Mouse (Mus musculus): Measurements from ENCODE around the gene Hnrnpf. TPM values are rescaled to one million over a fixed set of nuclear protein-coding genes. Genes with fewer than 3 reads are reported as not detected.
"Not testable (repeated sequence)": the region's sequence is repeated elsewhere in the genome, so short reads cannot be mapped to it uniquely, and the experiment has no call there.

Hnrnpf gene
- polyA plus RNA-seq (2015; fragmentation: Nextera tagmentation; extraction: Ambion mirVana), result 748 and 781 TPM in 2 replicates

DNA sequence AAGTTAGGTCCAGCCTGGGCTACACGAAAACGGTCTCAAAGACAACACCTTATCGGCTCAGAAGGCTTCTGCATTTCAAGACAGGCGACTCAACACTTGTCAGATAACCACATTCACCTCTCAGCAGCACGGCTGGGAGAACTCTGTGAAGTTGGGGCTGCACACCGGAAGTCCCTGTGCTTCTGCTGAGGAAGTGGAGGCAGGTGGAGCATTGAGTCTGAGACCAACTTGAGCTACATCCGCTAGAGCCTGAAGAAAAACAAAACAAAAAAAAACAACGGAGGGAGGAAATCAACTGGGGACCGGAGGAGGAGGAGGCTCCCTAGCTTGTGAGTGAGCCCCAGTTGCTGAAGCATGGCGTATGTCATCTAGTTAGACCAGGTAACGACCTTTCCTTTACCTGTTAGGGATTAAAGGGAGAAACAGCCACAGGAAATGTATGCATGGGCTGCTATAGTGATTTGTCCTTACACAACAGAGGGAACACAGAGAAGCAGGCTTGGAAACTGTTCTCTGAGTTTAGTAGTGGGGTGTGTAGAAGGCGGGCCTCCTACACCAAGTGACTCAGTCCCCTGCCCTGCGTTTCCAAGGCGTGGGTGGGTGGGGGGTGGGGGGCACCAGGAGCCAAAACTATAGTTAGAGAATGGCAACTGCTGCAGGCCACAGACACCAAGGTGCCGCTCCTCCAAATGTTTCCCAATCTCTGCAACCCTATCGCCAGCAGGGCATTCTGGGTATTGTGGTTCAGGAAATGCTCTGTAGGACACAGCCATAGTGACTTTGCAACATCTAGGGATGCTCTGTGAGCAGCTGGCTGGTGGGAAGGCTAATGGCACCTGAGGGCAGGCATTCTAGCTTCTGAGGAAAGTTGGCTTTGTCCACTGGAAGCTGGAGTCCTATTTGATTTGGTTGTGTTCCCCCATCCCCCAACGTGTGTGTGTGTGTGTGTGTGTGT is at the start of gene Hnrnpf:
Gene Hnrnpf, plus strand, starts transcription at position 199 of the 955 bp plus-strand sequence.
- Histone ChIP-seq H3K9ac (no peak within 1 kb of the TSS), H3K4me2 (no peak within 1 kb of the TSS), H3K27ac (peak within 1 kb of the TSS; percentile 27; the same call in 1 of the 2 replicates), H3K4me3 (replicated peaks) (no peak within 1 kb of the TSS), H3K4me1 (peaks cover 10% of the 10 kb centered on the region), H3K36me3 (no peaks in the 10 kb centered on the region), H3K9me3 (replicated peaks) (no peaks in the 10 kb centered on the region), H3K27me3 (no peaks in the 10 kb centered on the region)
- no peak for ATAC-seq (replicated peaks; ENCODE audit: low FRiP score)
- 65% methylated on average over 17 of the region's 17 CpGs for WGBS

DNA sequence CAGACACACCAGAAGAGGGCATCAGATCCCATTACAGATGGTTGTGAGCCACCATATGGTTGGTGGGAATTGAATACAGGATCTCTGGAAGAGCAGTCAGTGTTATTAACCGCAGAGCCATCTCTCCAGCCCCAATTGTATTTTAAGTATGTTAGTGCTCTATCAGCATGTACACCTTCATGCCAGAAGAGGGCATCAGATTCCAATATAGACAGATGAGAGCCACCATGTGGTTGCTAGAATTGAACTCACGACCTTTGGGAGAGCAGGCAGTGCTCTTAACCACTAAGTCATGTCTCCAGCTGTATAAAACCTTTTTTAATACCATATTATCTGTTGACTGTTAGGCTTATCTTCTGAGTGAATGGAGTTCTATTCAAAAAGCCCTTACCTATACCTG is 48.4 kb upstream of the Hnrnpf start:
- Histone ChIP-seq H3K27ac (no peak overlapping the region), H3K36me3 (peaks cover 31% of the 10 kb centered on the region), H3K9me3 (replicated peaks) (no peaks in the 10 kb centered on the region), H3K4me3 (replicated peaks) (no peak overlapping the region), H3K4me2 (no peak overlapping the region), H3K27me3 (no peaks in the 10 kb centered on the region), H3K9ac (no peak overlapping the region), H3K4me1 (no peaks in the 10 kb centered on the region)
- ATAC-seq (replicated peaks; ENCODE audit: low FRiP score), result no peak
- 64% methylated on average over 2 of the region's 2 CpGs for WGBS

DNA sequence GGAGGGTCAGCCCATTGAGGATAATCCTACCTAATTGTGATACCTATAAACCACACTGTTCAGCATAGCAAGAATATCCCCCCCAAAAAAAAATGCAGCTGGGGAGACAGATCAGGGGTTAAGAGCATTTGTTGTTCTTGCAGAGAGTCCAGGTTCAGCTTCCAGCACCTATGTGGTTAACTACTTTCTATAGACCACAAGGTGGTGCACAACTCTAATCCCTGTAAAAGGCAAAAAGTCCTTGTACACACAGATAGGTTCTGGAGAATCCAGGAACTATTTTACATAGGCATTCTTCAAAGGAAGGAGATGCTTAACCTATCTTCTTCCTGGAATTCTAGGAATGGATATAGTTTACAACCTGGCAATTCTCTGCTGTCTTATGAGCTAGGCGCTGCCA is 42.1 kb upstream of the Hnrnpf start:
- Histone ChIP-seq H3K9me3 (replicated peaks) (no peaks in the 10 kb centered on the region), H3K27me3 (no peaks in the 10 kb centered on the region), H3K4me3 (replicated peaks) (no peak overlapping the region), H3K27ac (no peak overlapping the region), H3K4me1 (no peaks in the 10 kb centered on the region), H3K9ac (no peak overlapping the region), H3K4me2 (no peak overlapping the region), H3K36me3 (no peaks in the 10 kb centered on the region)
- WGBS, result 82% methylated on average over 1 of the region's 1 CpGs
- no peak for ATAC-seq (replicated peaks; ENCODE audit: low FRiP score)

DNA sequence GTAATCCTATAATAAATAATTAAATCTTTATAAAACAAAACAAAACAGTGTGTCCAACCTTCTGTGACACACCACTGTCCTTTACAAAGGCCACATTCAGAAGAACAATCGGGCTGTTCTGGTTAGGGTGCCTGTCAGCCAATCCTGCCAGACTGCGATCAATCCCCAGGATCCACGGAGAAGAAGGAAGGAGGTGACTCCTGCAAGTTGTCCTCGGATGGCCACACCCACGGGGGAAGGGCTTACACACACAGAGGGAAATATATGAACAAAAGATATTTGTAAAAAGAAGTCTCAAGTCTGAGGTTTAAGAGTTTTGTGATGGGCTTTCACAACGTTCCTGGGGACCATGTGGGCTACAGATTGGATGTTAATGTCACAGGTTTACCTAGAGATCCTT is 38.3 kb upstream of the Hnrnpf start, which contains the start of gene Zfp239:
Gene Zfp239, plus strand, starts transcription at position 253 of the 400 bp plus-strand sequence.
- Histone ChIP-seq H3K9me3 (replicated peaks) (no peaks in the 10 kb centered on the region), H3K9ac (peak within 1 kb of the TSS; percentile 65), H3K4me1 (peaks cover 5% of the 10 kb centered on the region), H3K4me3 (replicated peaks) (peak within 1 kb of the TSS; percentile 73), H3K36me3 (no peaks in the 10 kb centered on the region), H3K4me2 (peak within 1 kb of the TSS; percentile 97), H3K27ac (no peak within 1 kb of the TSS), H3K27me3 (no peaks in the 10 kb centered on the region)
- ATAC-seq (replicated peaks; ENCODE audit: low FRiP score), result no peak
- 68% methylated on average over 6 of the region's 6 CpGs for WGBS

DNA sequence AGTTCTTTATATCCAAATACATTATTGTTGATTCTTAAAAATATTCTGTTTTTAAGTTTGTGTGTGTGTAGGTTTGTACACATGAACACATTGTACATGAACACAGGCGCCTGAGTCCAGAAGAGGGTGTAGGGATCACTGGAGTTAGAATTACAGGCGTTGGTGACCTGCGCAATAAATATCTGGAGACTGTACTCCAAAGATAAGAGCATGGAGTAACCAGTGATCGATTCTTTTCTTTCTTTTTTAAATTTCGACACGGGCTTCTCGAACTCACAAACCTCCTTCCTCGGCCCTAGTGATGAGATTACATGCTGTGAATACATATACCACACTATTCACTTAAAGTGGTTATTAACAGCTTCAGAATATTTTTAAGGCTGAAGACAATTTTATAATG is 37.7 kb upstream of the Hnrnpf start:
- Histone ChIP-seq H3K36me3 (no peaks in the 10 kb centered on the region), H3K9ac (no peak overlapping the region), H3K4me1 (peaks cover 5% of the 10 kb centered on the region), H3K4me2 (peak overlapping the region; percentile 97), H3K27me3 (no peaks in the 10 kb centered on the region), H3K9me3 (replicated peaks) (no peaks in the 10 kb centered on the region), H3K27ac (no peak overlapping the region), H3K4me3 (replicated peaks) (peak overlapping the region; percentile 73)
- WGBS, result 75% methylated on average over 8 of the region's 8 CpGs
- ATAC-seq (replicated peaks; ENCODE audit: low FRiP score), result no peak

DNA sequence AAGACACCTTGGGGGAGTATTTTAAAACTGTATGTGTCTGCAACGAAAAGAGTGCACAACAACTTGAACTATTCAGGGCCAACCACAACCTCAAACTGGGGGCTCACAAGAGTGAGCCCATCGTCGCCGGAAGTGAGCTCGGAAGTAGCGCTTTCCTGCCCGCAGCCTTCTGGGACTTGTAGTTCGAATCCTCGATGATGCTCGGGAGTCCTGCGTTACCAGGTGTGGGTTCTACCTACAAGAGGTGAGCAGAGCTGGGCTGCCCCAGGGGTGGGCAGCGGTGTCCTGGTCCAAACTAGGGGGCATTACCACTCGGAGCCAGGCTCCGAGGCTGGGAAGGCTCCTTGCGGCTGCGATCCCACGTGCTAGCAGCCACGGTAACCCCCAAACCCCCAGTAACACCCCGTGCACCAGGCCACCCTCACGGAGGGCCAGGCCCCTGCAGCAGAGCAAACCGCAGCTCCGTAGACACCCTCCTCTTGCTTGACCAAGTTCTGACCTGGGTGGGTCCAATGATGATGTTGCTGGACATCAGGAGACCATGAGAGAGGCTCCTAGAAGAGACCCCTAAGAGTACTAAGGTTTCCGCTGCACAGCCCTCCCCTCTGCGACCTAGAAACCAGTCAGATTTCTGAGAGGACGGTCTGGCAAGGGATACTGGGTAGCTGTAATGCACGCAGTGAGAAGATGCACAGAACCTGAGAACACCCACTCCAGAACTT is 37.1 kb upstream of the Hnrnpf start:
- 3% methylated on average over 26 of the region's 26 CpGs for WGBS

DNA sequence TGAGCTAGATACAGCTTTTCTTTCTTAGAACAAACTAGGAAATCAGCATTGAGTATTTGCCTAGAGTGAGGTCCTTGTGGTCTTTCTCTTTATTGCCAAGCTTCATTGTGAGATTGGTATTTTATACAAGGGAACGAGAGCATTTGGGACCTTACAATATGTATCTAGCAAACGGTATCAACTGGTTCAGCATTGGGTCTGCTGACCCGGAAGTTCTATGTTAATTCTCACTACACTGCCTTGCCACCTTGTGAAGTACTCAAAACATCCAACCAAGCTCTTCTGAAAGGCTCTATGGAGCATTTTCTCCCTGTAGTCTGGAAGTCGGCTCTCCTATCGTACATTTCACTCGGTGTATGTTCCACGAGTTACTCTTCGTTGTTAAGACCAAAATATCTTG is 36.4 kb upstream of the Hnrnpf start:
- peak overlapping the region; percentile 97 for H3K4me2 ChIP-seq
- H3K27ac ChIP-seq, result no peak overlapping the region
- H3K9ac ChIP-seq, result no peak overlapping the region
- no peaks in the 10 kb centered on the region for H3K9me3 ChIP-seq (replicated peaks)
- no peaks in the 10 kb centered on the region for H3K27me3 ChIP-seq
- 94% methylated on average over 8 of the region's 8 CpGs for WGBS
- H3K4me3 ChIP-seq (replicated peaks), result peak overlapping the region; percentile 73
- no peak for ATAC-seq (replicated peaks; ENCODE audit: low FRiP score)
- peaks cover 5% of the 10 kb centered on the region for H3K4me1 ChIP-seq
- no peaks in the 10 kb centered on the region for H3K36me3 ChIP-seq

More for the DNA sequence above, 37.1 kb upstream of the Hnrnpf start:
- no peaks in the 10 kb centered on the region for H3K27me3 ChIP-seq
- peak overlapping the region; percentile 73 for H3K4me3 ChIP-seq (replicated peaks)
- H3K9me3 ChIP-seq (replicated peaks), result no peaks in the 10 kb centered on the region
- H3K4me1 ChIP-seq, result peaks cover 5% of the 10 kb centered on the region
- no peak overlapping the region for H3K27ac ChIP-seq
- peak overlapping the region; percentile 65 for H3K9ac ChIP-seq
- peak; percentile 86 for ATAC-seq (replicated peaks; ENCODE audit: low FRiP score)
- H3K4me2 ChIP-seq, result peak overlapping the region; percentile 97
- no peaks in the 10 kb centered on the region for H3K36me3 ChIP-seq

DNA sequence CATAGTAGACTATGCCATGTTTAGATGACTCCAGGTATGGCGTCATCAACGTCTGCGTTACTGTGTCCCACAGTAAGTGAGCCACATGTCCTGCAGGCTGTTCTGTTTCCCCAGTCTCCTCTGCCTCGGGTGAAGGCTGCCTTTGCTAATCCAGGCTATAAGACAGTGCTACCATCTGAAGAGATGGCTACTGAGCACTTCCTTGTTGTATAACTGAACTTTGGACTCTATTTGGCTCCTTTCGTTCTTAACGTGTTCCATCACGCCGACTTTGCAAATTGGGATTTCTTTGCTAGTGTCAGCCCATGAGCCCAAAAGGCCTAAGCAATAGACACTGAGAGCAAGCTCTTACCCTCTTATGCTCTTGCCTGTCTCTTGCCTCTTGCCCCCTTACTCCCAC is 31.9 kb upstream of the Hnrnpf start:
- H3K4me1 ChIP-seq, result peaks cover 4% of the 10 kb centered on the region
- no peaks in the 10 kb centered on the region for H3K9me3 ChIP-seq (replicated peaks)
- H3K4me2 ChIP-seq, result no peak overlapping the region
- WGBS, result 90% methylated on average over 8 of the region's 8 CpGs
- H3K27me3 ChIP-seq, result no peaks in the 10 kb centered on the region
- H3K27ac ChIP-seq, result no peak overlapping the region
- no peak overlapping the region for H3K9ac ChIP-seq
- H3K36me3 ChIP-seq, result no peaks in the 10 kb centered on the region; the same call in 1 of the 2 replicates
- ATAC-seq (replicated peaks; ENCODE audit: low FRiP score), result no peak
- H3K4me3 ChIP-seq (replicated peaks), result no peak overlapping the region

DNA sequence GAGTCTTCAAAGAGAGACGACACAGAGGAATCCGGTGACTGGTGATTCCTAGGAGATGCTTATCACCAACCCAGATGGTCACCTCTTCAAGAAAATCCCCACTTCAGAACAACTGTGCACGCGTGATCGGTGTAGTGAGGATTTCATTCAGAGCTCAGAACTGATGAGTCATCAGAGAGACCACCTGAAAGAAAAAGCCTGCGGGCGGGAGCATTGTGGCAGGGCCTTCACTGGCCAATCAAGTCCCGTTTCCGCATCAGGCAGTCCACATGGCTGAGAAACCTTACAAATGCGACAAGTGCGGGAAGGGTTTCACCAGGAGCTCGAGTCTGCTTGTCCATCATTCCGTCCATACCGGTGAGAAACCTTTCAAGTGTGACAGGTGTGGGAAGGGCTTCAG is 29.1 kb upstream of the Hnrnpf start:
- H3K4me1 ChIP-seq, result no peaks in the 10 kb centered on the region
- H3K9me3 ChIP-seq (replicated peaks), result no peaks in the 10 kb centered on the region
- H3K36me3 ChIP-seq, result no peaks in the 10 kb centered on the region; the same call in 1 of the 2 replicates
- no peak overlapping the region for H3K9ac ChIP-seq
- no peaks in the 10 kb centered on the region for H3K27me3 ChIP-seq
- H3K27ac ChIP-seq, result no peak overlapping the region
- WGBS, result 73% methylated on average over 14 of the region's 14 CpGs
- ATAC-seq (replicated peaks; ENCODE audit: low FRiP score), result no peak
- no peak overlapping the region for H3K4me3 ChIP-seq (replicated peaks)
- H3K4me2 ChIP-seq, result no peak overlapping the region

DNA sequence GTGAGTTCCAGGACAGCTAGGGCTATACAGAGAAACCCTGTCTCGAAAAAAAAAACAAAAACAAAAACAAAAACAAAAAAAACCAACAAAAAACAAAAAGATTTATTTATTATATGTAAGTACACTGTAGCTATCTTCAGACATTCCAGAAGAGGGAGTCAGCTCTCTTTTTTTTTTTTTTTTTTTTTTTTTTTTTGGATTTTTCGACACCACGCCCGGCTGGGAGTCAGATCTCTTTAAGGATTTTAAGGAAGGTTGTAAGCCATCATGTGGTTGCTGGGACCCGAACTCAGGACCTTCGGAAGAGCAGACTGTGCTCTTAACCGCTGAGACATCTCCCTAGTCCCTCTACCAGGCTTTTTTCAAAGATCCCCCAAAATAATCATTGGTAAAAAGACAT is 26.7 kb upstream of the Hnrnpf start:
- not testable (repeated sequence) for ATAC-seq (replicated peaks; ENCODE audit: low FRiP score); H3K9me3 ChIP-seq (replicated peaks); H3K27ac ChIP-seq; H3K4me3 ChIP-seq (replicated peaks); H3K36me3 ChIP-seq; H3K9ac ChIP-seq; H3K27me3 ChIP-seq; H3K4me2 ChIP-seq; H3K4me1 ChIP-seq
- 90% methylated on average over 7 of the region's 7 CpGs for WGBS

DNA sequence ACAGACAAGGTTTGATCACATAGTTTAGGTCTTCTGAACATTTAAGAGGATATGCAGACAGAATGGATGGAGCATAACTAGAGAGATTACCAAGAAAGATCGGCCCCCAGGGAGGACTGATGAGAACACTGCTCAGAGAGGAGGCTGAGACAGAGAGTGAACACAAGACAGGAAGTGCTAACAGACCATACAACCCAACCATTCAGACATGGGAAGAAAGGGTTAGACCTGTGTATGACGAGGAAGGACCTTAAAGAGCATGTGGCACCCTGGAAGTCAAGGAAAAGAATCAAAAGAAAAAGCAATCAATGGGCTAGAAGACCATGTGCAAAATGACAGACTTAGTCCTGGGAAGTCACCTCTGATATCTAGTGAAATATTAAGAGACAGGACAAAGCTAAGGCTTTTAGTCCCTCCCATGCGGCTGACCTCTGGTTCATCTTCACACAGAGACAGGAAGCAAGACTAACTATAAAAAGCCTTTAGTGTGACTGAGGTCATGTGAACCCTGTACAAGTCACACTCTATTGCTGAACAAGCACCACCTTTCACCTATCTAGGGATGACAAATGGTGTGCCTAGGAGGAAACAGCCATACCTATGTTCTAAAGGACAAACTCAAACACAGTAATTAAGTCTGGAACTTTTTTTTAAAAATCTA is 25.4 kb upstream of the Hnrnpf start:
- Histone ChIP-seq H3K4me3 (replicated peaks) (no peak overlapping the region), H3K27ac (no peak overlapping the region)

More for the DNA sequence above, 25.4 kb upstream of the Hnrnpf start:
- Histone ChIP-seq H3K36me3 (no peaks in the 10 kb centered on the region; the same call in 1 of the 2 replicates), H3K9ac (no peak overlapping the region), H3K4me2 (no peak overlapping the region), H3K9me3 (replicated peaks) (no peaks in the 10 kb centered on the region), H3K4me1 (peaks cover 6% of the 10 kb centered on the region; the same call in 1 of the 2 replicates), H3K27me3 (no peaks in the 10 kb centered on the region)
- ATAC-seq (replicated peaks; ENCODE audit: low FRiP score), result no peak
- WGBS, result 67% methylated on average over 3 of the region's 3 CpGs
